Mouse (Mus musculus): ENCODE data around the gene Wfdc15b. TPM values are rescaled to one million over a fixed set of nuclear protein-coding genes. Genes with fewer than 3 reads are reported as not detected.

Gene Wfdc15b
- polyA plus RNA-seq, 3 experiments from 2014 or later = not detected

DNA sequence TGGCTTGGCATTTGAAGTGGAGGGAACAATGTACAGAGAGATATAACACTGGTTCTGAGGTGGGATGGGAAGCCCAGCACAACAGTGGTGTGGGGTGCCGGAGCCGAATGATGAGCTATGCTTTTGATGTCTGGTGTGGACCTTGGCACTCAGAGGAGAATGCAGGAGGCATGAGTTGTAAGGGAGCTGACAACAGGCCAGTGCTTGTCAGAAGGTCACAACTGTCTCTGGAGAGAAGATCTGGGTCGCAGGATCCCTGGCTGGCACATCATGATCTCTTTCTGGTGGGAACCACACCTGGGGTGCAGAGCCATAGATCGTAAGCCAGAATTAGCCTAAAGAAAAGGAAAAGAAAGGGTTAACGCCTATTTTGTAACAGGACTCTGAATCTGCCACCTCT lies 43.6 kb downstream of the Wfdc15b start:
- ATAC-seq = no peak

DNA sequence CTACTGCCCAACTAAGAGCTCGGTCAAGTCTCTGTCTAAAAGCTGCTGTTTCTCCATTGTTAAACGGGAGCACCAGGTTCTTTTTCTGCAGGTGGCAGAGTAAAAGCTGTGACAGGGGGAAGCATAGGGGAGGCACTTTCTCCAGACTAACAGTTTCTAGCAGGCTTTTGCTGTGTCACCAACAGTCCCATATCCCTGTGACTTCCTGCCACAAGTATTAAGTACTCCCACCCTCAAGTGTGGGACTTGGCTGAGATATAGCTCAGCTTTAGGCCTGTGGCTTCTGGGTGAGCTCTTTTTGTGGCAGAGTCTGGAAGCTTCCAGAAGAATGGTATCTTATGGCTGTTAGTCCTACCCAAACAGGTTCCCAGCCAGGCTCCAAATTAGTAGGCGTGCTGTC lies 45.6 kb downstream of the Wfdc15b start:
- ATAC-seq = no peak

DNA sequence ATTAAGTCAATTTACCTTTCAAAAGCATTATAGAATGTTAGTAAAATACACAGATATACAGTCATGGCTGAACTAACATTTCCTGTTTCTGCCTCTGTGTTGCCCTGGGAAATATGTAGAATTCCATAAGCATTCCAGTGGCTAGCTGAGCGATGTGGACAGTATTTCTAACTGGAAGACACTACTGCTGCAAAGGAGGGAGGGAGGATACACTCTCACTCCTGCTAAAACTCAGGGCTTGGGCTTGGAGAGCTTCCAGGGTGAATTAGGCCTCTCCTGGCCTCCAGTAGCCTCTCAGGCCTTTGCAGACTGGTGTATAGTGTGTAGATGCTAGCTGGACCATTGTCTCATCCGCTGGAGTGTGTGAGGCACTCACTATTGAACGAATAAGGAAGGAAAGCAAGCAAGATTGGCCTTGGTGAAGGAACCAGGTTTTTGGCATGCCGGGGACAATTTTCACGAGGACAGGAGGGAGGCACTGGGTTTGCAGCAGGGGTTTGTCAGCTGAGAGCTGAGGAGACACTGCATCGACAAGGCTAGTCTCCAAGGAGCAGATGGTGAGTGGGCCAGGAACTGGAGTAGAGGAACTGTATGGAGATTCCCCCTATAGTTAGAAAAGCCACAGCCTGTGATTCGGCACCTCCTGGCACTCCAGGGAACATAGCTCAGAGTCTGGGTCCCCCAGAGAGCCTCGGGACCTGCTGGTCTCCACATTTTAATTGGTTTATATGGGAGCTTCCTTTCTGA lies 46.6 kb downstream of the Wfdc15b start:
- no peak for ATAC-seq

DNA sequence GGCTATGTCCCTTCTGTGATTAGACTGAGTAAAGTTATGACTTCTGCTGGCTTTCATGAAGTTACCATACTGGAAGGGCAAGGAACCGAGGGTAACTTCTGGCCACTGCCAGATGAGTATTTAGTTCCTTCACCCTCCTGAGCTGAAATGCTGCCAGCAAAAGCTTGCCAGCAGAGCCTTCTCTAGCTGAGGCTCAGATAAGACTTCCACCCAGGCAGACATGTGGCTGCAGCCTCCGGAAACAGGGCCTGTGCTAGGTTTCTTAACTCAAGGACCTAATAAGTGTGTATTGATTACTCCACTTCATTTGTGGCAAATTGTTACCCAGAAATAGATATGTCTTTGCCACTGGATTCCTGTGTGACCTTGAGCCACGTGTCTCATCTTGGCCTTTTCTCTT lies 48.1 kb downstream of the Wfdc15b start:
- ATAC-seq = no peak

DNA sequence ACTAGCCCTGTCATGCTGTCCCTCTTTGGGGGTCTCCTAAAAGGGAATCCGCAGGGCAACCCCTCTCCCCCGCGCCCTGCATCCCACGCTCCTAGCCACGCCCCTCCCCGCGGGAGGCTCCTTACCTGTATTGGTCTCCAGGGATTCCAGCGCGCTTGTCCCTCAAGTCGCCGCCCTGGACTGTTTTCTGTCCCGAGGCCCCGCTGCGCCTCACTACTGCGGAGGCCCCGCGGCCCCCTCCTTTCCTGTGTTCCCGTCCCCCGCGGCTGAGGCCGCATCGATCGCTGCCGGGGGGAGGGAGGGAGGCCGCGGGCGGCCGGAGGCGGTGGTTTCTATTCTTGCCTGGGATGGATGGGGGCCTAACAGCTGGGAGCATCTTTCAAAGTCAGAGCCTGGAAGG lies 50.6 kb downstream of the Wfdc15b start, which contains the start of gene Kcns1:
Kcns1 (minus strand) TSS at position 212 of the 400 bp plus-strand sequence.
- ATAC-seq = no peak

DNA sequence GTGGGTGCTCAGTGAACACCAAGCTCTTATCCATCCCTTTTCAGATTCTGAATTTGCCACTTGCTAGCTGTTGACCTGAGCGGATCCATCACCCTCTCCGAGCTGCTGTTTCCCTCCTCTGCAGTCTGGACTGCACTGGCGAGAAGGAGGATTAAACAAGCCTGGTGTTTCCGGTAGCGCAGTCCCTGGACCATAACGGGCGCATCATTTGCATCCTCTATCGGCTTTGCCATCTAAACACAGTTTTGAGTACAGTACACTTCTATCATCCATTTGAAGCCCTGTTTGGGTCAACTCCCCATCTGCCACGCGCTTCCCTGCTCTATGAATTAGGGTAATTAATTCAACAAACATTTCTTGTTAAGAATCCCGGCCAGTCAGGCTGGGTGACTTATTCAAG lies 51.1 kb downstream of the Wfdc15b start:
- no peak for ATAC-seq

DNA sequence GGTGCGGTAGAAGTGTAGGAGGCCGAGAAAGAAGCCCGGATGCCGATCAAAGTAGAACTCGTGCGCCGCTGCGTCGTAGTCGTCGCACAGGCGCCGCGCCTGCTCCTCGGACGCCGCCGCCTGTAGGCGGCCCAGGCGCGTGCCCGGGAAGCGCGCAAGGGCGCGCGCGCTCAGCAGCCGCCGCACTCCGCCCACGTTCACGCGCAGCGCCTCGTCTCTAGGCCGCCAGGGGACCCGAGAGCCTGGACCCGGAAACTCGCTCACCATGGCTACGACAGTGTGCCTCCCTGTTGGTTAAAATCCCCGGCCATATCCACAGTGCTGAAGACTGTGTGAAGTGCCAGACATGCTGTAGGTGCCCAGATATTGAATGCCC lies 52.9 kb downstream of the Wfdc15b start:
- ATAC-seq = peak; percentile 50

DNA sequence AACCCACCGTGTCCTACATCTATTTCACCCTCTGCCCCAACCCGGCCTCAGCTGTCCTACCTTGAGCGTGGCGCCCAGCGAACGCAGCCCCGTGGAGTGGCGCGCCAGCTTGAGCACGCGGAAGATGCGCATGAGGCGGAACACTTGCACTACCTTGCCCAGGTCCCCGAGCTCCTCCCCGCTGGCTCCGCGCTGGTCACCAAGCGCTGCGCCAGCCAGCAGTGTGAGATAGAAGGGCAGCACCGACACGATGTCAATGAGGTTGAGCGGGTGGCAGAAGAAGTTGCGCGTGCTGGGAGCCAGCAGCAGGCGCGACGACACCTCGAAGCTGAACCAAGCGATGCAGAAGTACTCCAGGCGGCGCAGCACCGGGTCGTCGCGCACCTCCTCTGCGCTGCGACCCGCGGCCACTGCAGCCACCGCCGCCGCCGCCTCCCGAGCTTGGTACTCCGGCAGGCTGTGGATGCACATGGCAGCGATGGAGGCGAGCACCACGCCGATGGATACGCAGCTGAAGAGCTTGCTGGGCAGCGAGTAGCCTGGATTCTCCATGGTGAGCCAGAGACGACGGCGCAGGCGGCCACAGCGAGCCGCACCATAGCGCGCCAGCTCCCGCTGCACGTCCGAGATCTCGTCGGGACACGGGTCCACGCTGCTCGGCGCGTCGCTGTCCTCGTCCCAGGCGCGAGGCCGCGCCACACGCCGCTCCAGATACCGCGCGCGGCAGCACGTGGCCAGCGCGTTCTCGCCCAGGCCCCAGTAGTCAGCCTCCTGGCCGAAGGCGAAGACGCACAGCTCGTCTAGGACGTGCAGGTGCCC lies 53.5 kb downstream of the Wfdc15b start:
- ATAC-seq = no peak

DNA sequence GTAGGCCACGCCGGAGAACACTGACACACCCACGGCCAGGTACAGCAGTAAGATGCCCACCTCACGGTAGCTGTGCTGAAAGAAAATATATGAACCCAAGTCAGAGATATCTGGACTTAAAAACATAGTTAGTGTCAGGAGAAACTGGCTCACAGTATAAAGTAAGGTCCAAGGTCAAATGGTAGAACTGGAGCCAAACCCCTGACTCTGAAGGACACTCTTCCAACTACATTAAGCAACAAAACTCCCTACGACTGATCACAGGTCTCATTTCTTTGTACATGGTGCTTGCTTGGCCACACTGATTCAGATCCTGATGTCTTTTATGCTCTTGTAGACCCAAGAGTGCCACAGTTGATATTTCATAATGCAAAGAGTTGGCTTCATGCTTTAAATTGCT lies 56.5 kb downstream of the Wfdc15b start:
- no peak for ATAC-seq

Other genes starting within 250 kb of the Wfdc15b start
- 100 to 1,000 TPM in 1 of 3 experiments, 10 to 100 TPM in 2; 60.0 to 106 (median 82.2) TPM for gene Ywhab, start 226.7 kb downstream of the Wfdc15b start, polyA plus RNA-seq (2017; shearing (Covaris generic))
- 1 to 10 TPM in 2 of 3 experiments, under 1 TPM in 1; 0.62 to 9.3 (median 2.1) TPM for gene Pabpc1l, start 196.2 kb downstream of the Wfdc15b start, polyA plus RNA-seq (2017; shearing (Covaris generic))
- 100 to 1,000 TPM; 167 to 200 (median 173) TPM for gene Stk4, start 151.3 kb downstream of the Wfdc15b start, polyA plus RNA-seq (2017; shearing (Covaris generic))
- 100 to 1,000 TPM; 103 to 135 (median 128) TPM for gene Tomm34, start 150.5 kb downstream of the Wfdc15b start, polyA plus RNA-seq (2017; shearing (Covaris generic))
- gene Kcns1, start 50.5 kb downstream of the Wfdc15b start, polyA plus RNA-seq (2017; shearing (Covaris generic)) = not detected
- not detected for gene Wfdc5, start 38.9 kb downstream of the Wfdc15b start, polyA plus RNA-seq (2017; shearing (Covaris generic))
- not detected for gene Wfdc12, start 31.1 kb downstream of the Wfdc15b start, polyA plus RNA-seq (2017; shearing (Covaris generic))
- not detected for gene Wfdc15a, start 21.5 kb downstream of the Wfdc15b start, polyA plus RNA-seq (2017; shearing (Covaris generic))
- not detected for gene Svs2, start 16.8 kb upstream of the Wfdc15b start, polyA plus RNA-seq (2017; shearing (Covaris generic))
- not detected for gene Svs3b, start 35.0 kb upstream of the Wfdc15b start, polyA plus RNA-seq (2017; shearing (Covaris generic))
- gene Svs4, start 56.8 kb upstream of the Wfdc15b start, polyA plus RNA-seq (2017; shearing (Covaris generic)) = not detected
- gene Svs3a, start 67.6 kb upstream of the Wfdc15b start, polyA plus RNA-seq (2017; shearing (Covaris generic)) = not detected
- gene Svs6, start 95.1 kb upstream of the Wfdc15b start, polyA plus RNA-seq (2017; shearing (Covaris generic)) = not detected
- gene Svs5, start 111.1 kb upstream of the Wfdc15b start, polyA plus RNA-seq (2017; shearing (Covaris generic)) = not detected
- gene Slpi, start 167.4 kb upstream of the Wfdc15b start, polyA plus RNA-seq (2017; shearing (Covaris generic)) = 1 to 10 TPM; 3.3 to 7.1 (median 3.8) TPM
- not detected for gene Rbpjl, start 181.5 kb upstream of the Wfdc15b start, polyA plus RNA-seq (2017; shearing (Covaris generic))
- gene Matn4, start 183.5 kb upstream of the Wfdc15b start, polyA plus RNA-seq (2017; shearing (Covaris generic)) = under 1 TPM in 1 of 3 experiments, not detected in 2; 0.21 TPM
- 10 to 100 TPM; 12.0 to 42.7 (median 41.8) TPM for gene Sdc4, start 222.2 kb upstream of the Wfdc15b start, polyA plus RNA-seq (2017; shearing (Covaris generic))
- gene Sys1, start 235.3 kb upstream of the Wfdc15b start, polyA plus RNA-seq (2017; shearing (Covaris generic)) = 10 to 100 TPM; 10.4 to 35.1 (median 25.4) TPM
- gene Gm20458, start 239.3 kb upstream of the Wfdc15b start, polyA plus RNA-seq (2017; shearing (Covaris generic)) = 1 to 10 TPM in 1 of 3 experiments, not detected in 2; 4.5 TPM

All from inflammation-experienced regulatory T-cells, adult 6 months (primary cell).